Mouse (Mus musculus) lung, postnatal 36 days (tissue): ENCODE data around the gene Mxi1.

ENCODE experiments used
- DNase-seq: peaks from one replicate; pipeline ENCODE4 v3.0.0; 2022; ENCODE audit warnings: mixed read lengths

The Mxi1 gene

DNA sequence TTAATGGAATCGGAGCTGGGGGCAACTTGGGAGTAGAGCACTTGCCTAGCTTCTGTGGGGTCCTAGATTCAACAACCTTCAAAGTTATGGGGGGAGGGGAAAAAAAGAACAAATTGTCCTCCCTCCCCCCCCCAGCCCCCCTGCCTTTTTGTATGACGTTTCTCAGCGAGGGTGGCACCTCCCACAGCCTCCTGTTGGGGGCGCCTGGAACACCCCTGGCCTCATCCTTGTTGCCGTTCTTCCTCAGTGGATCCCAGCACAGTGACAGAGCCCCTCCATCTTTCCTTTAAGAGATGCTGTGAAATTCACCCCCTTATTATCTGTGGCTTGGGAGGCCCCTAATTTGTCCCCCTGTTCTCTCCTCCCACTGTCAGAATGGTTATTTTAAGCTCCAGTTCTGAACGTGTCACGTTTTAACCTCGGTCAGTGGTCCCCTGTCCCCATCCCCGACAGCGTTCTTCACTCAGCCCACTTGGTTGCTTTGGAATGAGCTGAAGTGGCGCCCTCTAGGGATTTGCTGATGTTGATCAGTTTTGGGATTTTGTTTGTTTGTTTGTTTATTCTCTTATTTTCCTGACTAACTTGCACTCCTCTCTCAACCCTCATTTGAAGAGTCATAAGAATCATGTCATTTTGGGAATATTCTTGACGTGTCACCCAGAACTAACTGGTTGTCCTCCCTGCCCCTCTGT is 92.6 kb downstream of the Mxi1 start:
- no peak for DNase-seq

DNA sequence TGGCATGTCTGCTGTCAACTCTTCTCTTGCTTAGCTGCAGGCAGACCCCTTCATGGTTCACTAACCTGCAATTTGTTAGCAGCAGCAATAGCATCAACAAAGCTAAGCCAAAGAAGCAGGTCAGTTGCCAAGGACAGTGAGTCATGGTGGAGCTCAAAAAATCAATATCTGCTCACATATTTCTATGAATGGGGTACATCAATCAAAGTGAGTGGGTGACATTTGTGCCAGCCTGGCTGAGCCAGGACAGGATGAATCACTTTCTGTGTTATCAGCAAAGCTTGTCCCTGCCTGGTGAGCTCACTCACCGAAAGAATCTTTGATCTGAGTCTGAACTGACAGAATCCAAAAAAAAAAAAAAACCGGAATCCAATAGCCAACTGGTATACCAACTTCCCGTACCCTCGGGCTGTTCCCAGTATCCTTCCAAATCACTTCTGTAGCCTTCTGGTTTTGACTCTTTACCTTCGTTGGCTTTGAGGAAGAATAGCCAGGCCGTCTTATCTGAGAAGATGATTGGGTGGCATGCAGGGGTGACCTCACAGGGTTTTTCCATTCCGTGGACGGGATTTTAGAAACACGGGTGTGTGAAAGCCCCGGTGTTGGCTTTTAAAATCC is 94.0 kb downstream of the Mxi1 start:
- DNase-seq: no peak

GRCm38 (mm10) chr19:53404837-53405356 is 94.6 kb downstream of the Mxi1 start:
- no peak for DNase-seq

DNA sequence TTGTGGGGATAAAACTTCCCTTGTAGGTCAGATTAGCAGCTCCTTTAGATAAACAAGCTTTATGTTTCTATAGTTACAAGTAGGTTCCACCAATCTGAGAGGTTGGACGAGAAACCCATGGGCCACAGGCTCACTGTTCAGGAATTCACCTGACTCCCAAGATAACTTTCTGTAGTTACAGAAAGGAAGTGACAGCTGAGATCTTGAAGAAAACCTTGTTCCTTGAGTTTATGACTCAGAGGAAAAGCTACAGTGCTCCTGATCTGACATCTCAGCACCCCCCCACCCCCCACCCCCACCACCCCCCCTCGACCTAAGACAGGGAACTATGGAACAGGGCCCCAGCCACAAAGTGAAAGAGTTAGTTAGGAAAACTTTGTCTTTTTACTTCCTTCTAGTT is 95.5 kb downstream of the Mxi1 start:
- no peak for DNase-seq

DNA sequence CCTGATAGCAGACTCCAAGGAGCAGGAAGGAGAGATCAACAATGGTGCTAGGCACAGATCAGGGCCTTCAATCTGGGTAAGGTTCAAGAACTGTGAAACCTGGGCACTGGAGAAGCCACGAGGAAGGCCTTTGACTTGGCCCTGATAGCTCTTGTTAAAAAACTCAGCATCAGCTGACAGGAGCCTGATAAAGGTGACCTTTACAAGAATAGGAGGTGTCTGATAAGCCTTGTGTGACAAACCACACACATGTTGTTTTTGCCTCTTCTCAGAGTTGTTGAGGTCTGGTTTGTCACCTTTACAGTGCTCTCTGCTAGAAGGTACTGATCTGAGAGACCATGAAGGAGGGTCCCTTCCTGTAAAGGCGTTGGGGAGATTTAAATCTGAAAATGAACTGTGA is 97.0 kb downstream of the Mxi1 start:
- no peak for DNase-seq

GRCm38 (mm10) chr19:53408398-53408797 is 98.1 kb downstream of the Mxi1 start:
- DNase-seq: no peak

GRCm38 (mm10) chr19:53409663-53410307 is 99.5 kb downstream of the Mxi1 start:
- DNase-seq: no peak

DNA sequence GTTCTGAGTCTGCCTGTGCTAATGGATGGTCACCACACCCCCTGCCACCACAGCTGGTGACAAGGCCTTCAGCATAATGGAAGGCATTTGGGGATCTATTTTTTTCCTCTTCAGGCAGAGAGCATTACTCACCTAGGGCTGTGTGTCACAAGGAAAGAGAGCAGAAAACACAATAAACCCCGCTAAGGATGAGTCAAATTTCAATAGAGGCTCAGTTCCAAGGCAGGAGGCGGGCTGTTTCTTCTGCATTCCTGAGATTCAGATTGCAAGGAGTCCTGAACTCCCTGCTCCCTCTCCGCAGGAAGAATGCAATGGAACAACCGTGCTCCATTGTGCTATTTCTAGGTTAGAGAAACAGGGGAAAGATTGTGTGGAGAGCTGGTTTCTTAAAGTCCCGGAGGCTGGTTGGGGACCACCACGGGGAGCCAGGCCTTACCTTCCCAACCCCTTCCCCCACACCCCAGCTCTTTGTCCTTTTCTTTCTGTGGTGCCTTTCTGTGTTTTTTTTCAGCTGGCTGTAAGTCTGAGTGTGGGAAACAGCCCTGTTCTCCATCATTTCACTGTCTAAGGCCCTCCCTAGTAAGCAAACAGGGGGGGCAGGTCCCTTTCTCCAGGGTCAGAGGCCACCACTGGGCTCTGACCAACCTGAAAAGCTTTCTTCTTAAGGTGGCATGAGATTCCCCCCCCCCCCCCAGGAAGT is 102.0 kb downstream of the Mxi1 start:
- DNase-seq: no peak

- no peak for DNase-seq
Observed at GRCm38 (mm10) chr19:53413617-53414380, 103.5 kb downstream of the Mxi1 start.

DNA sequence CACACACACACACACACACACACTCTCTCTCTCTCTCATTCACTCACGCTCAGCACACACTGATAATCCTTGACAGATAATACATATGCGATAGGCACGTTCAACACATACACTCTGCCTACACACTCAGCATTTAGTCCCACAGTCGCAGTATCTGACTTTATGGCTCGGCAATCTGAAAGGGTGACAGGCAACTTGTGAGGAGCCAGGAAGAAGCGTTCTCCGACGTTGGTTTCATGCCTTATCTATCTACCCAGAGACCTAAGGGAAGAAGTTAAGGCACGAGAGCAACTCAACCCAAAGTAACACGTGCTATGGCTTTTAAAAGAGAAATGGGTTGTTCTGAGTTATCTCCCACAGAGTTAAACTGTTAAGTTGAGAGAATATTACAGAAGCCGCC is 104.3 kb downstream of the Mxi1 start:
- DNase-seq: no peak

DNA sequence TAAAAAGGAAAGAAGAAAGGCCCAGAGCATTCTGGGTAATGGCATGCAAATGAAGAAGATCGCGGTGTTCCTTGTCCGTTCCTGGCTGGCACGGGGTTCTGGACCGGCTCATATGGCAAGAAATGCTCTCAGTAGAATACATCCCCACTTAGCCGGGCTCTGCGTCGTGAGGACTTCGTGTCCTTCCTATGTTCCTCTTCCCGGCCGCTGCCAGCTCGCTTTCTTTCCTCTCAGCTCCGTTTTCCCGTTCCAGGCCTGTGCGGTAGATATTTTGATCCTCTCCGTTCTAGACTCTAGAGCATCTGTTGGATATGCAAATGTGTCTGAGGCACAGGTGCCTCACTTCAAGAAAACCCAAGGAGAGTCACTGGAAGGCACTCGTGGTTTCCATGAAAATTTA is 104.9 kb downstream of the Mxi1 start:
- no peak for DNase-seq

- peak; percentile 67 for DNase-seq
Observed at GRCm38 (mm10) chr19:53419834-53420233, 109.5 kb downstream of the Mxi1 start.

- peak; percentile 90 for DNase-seq
Observed at GRCm38 (mm10) chr19:53420924-53421582, 110.7 kb downstream of the Mxi1 start.

GRCm38 (mm10) chr19:53421583-53422188 is 111.4 kb downstream of the Mxi1 start:
- no peak for DNase-seq

GRCm38 (mm10) chr19:53422358-53423308 is 112.3 kb downstream of the Mxi1 start:
- no peak for DNase-seq

- peak; percentile 62 for DNase-seq
Observed at GRCm38 (mm10) chr19:53423341-53423753, 113.0 kb downstream of the Mxi1 start.

DNA sequence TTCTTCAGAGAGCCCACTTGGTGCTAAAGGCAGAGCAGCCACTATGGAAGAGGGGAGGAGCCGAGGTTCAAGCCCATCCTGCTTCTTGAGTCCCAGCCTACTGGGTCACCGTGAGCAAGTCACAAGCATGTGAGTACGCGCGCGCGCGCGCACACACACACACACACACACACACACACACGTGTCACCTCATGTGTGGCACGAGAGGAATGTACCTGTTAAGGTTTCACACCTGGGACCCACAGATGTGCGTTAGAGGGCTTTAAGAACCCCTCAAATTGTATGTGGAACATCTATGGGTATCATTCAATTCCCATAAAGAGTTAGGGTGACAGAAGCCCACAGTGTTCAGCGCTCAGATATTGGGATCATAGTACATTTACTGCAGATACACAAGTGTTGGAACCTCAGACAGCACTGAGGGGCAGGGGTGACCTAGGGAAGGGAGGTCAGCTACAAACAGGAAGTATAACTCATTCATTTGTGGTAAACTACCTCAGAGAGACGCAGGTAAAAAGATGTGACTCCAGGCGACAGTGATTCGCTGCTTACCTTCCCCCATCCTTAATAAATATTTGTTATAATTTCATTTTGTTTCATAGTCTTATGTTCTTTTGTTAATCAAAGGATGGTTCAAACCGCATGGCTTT is 113.6 kb downstream of the Mxi1 start:
- DNase-seq: peak; percentile 30

DNA sequence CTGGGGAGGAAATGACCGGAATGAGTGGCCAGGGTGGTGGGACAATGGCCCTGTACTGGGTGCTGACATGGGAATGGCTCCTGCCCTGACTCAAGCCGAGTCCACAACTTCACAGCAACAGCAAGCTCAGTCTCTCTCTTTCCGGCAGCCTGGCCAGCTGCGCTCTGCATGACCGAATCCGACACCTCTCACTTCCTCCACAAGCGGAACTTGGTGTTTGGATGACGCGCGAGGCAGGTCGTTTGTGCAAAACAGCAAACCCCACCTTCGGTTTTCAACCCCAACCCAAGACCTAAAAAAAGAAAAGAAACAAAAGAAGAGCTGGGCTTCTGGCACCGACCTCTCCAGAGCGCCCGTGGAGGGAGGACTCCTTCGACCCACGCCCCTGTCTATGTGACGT is 114.3 kb downstream of the Mxi1 start:
- peak; percentile 85 for DNase-seq
